ENCODE assay signal across 8 mouse cellular contexts in the genomic region with DNA sequence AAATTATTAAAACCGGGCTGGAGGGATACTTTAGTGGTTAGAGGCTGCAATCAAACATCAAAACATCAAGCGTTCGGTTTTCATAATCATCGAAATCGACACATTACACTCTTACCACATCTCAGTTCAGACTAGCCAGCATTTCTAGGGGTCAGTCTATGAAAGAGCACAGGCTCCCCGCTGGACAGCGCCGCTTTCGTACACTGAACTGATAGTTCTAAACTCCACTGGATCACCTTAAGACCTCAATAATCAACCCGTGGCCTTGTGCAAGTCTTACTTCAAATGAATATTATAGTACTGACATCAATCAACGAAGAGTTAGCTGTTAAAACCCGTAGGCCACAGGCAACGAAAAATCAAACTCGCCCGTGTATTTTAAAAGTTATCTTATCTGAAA. TPM values are rescaled to one million over a fixed set of nuclear protein-coding genes. Genes with fewer than 3 reads are reported as not detected.
DNase-seq lines count a peak whose midpoint lies in the region; ATAC-seq lines count a peak whose summit lies in the region.

No protein-coding gene starts in this region.

- intact Hi-C loops in heart, postnatal 10 days (cut with DNase I): no loop called here

- WGBS in heart, embryonic 11.5 days (ENCODE audit: insufficient replicate concordance): 29% methylated on average over 15 of the region's 15 CpGs
- WGBS in hindbrain, embryonic 10.5 days: 32% methylated on average over 15 of the region's 15 CpGs
- WGBS in midbrain, embryonic 10.5 days: 40% methylated on average over 15 of the region's 15 CpGs

- peak overlapping the region; percentile 78 for H3K4me3 ChIP-seq in heart, embryonic 11.5 days (ENCODE audit: low read depth, low read length)
- peak overlapping the region; percentile 85 for H3K4me3 ChIP-seq in hindbrain, embryonic 10.5 days
- peak overlapping the region; percentile 84 for H3K4me3 ChIP-seq in midbrain, embryonic 10.5 days

- H3K4me2 ChIP-seq in heart, embryonic 11.5 days: peak overlapping the region; percentile 85

- no peaks in the 10 kb centered on the region for H3K36me3 ChIP-seq in heart, embryonic 11.5 days (ENCODE audit: control insufficient read depth, insufficient read depth, low read length)
- H3K36me3 ChIP-seq in hindbrain, embryonic 10.5 days: no peaks in the 10 kb centered on the region
- H3K36me3 ChIP-seq in midbrain, embryonic 10.5 days: no peaks in the 10 kb centered on the region

- no peak for DNase-seq in heart, postnatal 10 days
- DNase-seq in NIH3T3 (ENCODE audit: low read depth): peak; percentile 65
- DNase-seq in hindbrain, embryonic 10.5 days (ENCODE audit: low spot score): peak; percentile 8
- DNase-seq in midbrain, embryonic 10.5 days (ENCODE audit: low spot score): no peak
- no peak for DNase-seq in testis, postnatal 14 days (ENCODE audit: low spot score)
- no peak for DNase-seq in ovary, adult 18-20 months (ENCODE audit: low spot score)
- DNase-seq in kidney, adult 8-10 months: no peak

- no peak overlapping the region for H3K27ac ChIP-seq in heart, embryonic 11.5 days (ENCODE audit: low read depth, low read length)
- H3K27ac ChIP-seq in hindbrain, embryonic 10.5 days: no peak overlapping the region
- H3K27ac ChIP-seq in midbrain, embryonic 10.5 days (replicated peaks): no peak overlapping the region

- H3K9me3 ChIP-seq in heart, embryonic 11.5 days (replicated peaks; ENCODE audit: control insufficient read depth, low read length): no peaks in the 10 kb centered on the region
- H3K9me3 ChIP-seq in hindbrain, embryonic 10.5 days: no peaks in the 10 kb centered on the region
- H3K9me3 ChIP-seq in midbrain, embryonic 10.5 days (replicated peaks): no peaks in the 10 kb centered on the region

- H3K4me1 ChIP-seq in heart, embryonic 11.5 days (ENCODE audit: control insufficient read depth, insufficient read depth, low read length): no peaks in the 10 kb centered on the region; the same call in 1 of the 2 replicates
- 0 out of 2 replicates have a peak, but pooled peaks cover 9% of the 10 kb centered on the region for H3K4me1 ChIP-seq in hindbrain, embryonic 10.5 days (replicated peaks)
- peaks cover 16% of the 10 kb centered on the region for H3K4me1 ChIP-seq in midbrain, embryonic 10.5 days

- no peak overlapping the region for H3K9ac ChIP-seq in heart, embryonic 11.5 days (ENCODE audit: low read depth, low read length)

- H3K27me3 ChIP-seq in heart, embryonic 11.5 days (ENCODE audit: control insufficient read depth, insufficient read depth, low read length): no peaks in the 10 kb centered on the region
- H3K27me3 ChIP-seq in hindbrain, embryonic 10.5 days (ENCODE audit: insufficient read depth, poor library complexity, severe bottlenecking): peaks cover 3% of the 10 kb centered on the region; the same call in 1 of the 2 replicates
- peaks cover 3% of the 10 kb centered on the region; the same call in 1 of the 2 replicates for H3K27me3 ChIP-seq in midbrain, embryonic 10.5 days (ENCODE audit: low read depth, poor library complexity, severe bottlenecking)

- no peak for ATAC-seq in heart, embryonic 11.5 days (replicated peaks; ENCODE audit: insufficient number of reproducible peaks, low FRiP score, low TSS enrichment)

RNA-seq across cellular contexts. Expression of a gene that starts 1.0 kb away (rescaled TPM):
- 43.7 and 56.2 TPM in 2 replicates for polyA plus RNA-seq in heart, embryonic 11.5 days (2014; fragmentation: Nextera tagmentation; extraction: Ambion mirVana)
- 10 to 100 TPM in 1 of 2 experiments, 1 to 10 TPM in 1; 7.5 to 10.3 TPM for total RNA-seq in heart, postnatal 10 days (2021)
- 51.6 and 58.7 TPM in 2 replicates for polyA plus RNA-seq in hindbrain, embryonic 10.5 days (2016; fragmentation: Nextera tagmentation; extraction: Ambion mirVana)
- 43.5 and 57.9 TPM in 2 replicates for polyA plus RNA-seq in midbrain, embryonic 10.5 days (2016; fragmentation: Nextera tagmentation; extraction: Ambion mirVana)

Comparison
In these comparisons a context has a peak if more than half of its experiments do, and no peak if none do; other contexts are left out.
1. DNase-seq: peak in NIH3T3 (single experiment) and hindbrain, embryonic 10.5 days (single experiment); none in heart, postnatal 10 days (0 of 2), midbrain, embryonic 10.5 days (single experiment), testis, postnatal 14 days (single experiment), ovary, adult 18-20 months (single experiment) and kidney, adult 8-10 months (0 of 2).
2. Peak in every context shown above with its lines, with median percentiles within 50 percentile points of each other: H3K4me3 ChIP-seq.